Mouse (Mus musculus) right cerebral cortex, postnatal 25 days (tissue): ENCODE results near the gene Ikzf5.

Experiments
- DNase-seq: peaks from one replicate; pipeline ENCODE4 v3.0.0; 2022

Ikzf5 gene

DNA sequence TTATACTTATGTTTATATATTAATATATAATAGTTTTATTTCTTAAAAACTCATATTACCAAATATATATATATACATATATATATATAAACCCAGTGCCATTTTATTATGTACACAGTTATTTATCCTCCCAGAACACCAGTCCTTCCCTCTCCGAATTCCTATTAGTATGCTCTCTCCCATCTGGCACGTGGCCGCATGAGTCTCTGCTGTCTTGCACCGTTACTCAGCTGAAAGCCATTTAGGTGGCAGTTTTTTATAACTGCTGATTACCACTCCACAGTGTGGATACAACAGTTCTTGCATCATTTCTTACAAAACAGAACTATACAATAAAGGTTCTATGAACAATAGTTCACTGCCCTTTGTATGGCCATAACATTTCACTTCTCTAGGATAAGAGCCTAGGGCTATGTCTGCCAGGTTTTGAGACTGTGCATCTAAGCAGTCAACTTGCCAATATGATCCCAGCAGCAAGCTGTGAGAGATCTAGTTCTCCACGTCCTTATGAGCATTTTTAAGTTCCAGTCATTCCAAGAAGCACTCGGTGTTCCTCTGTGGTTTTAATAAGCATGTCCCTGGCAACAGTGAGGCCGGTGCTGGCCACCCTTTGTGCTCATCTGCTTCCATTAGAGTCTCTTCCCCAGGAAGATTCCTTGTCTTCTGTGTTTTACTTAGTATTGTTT is 64.3 kb downstream of the Ikzf5 start:
- no peak for DNase-seq
